Mouse (Mus musculus) hindbrain, embryonic 12.5 days (tissue): Measurements from ENCODE around the gene Timp2. TPM values are rescaled to one million over a fixed set of nuclear protein-coding genes. Genes with fewer than 3 reads are reported as not detected.

ENCODE experiments used
- ATAC-seq: fragments of 200-750 bp; cut with Nextera tagmentation; 2 replicates; pipeline ENCODE4 v1.8.0; 2017; ENCODE audit warnings: moderate TSS enrichment; ENCODE audit not compliant: low FRiP score
- H3K27ac ChIP-seq: fragments of 300-500 bp; sonication (generic); 2 replicates; pipeline ENCODE4 v1.5.1; 2016; ENCODE audit warnings: mild to moderate bottlenecking
- H3K27me3 ChIP-seq: fragments of 300-500 bp; sonication (generic); 2 replicates; pipeline ENCODE4 v1.6.1; 2016; ENCODE audit warnings: mild to moderate bottlenecking
- H3K36me3 ChIP-seq: fragments of 300-500 bp; sonication (generic); 2 replicates; pipeline ENCODE4 v1.6.1; 2016; ENCODE audit warnings: mild to moderate bottlenecking
- H3K4me1 ChIP-seq: fragments of 300-500 bp; sonication (generic); 2 replicates; pipeline ENCODE4 v1.6.1; 2016
- H3K4me2 ChIP-seq: fragments of 300-500 bp; sonication (generic); replicated peaks from 2 replicates; pipeline ENCODE4 v1.6.1; 2016; ENCODE audit warnings: mild to moderate bottlenecking
- H3K4me3 ChIP-seq: fragments of 300-500 bp; sonication (generic); 2 replicates; pipeline ENCODE4 v1.5.1; 2016; ENCODE audit warnings: mild to moderate bottlenecking
- H3K9ac ChIP-seq: fragments of 300-500 bp; sonication (generic); 2 replicates; pipeline ENCODE4 v1.6.1; 2016; ENCODE audit warnings: mild to moderate bottlenecking, moderate library complexity
- H3K9me3 ChIP-seq: fragments of 300-500 bp; sonication (generic); replicated peaks from 2 replicates; pipeline ENCODE4 v1.6.1; 2016; ENCODE audit warnings: mild to moderate bottlenecking
- WGBS: fragments of 180-500 bp; shearing (Covaris S2); methylation state at CpG from one replicate; pipeline ENCODE4 v1.1.7; 2016; 5-methylcytosine and 5-hydroxymethylcytosine counted together
- polyA plus RNA-seq: library from polyadenylated mRNA; unstranded; fragments of >200 nt; fragmentation: Nextera tagmentation; extraction: Ambion mirVana; gene quantifications from 2 replicates; pipeline ENCODE4 v1.2.1, GENCODE M21; 2016

Gene Timp2
- polyA plus RNA-seq, 1 experiment from 2014 or later = 66.2 TPM

- Histone ChIP-seq H3K9me3 (no peaks in the 10 kb centered on the region), H3K4me2 (no peak overlapping the region), H3K27ac (no peak overlapping the region), H3K36me3 (peaks cover 96% of the 10 kb centered on the region), H3K4me3 (no peak overlapping the region), H3K27me3 (no peaks in the 10 kb centered on the region), H3K9ac (no peak overlapping the region), H3K4me1 (no peaks in the 10 kb centered on the region)
- no peak for ATAC-seq
- 87% methylated on average over 7 of the region's 7 CpGs for WGBS
These were observed 79.2 kb downstream of the Timp2 start for GRCm38 (mm10) chr11:118276328-118276727.

DNA sequence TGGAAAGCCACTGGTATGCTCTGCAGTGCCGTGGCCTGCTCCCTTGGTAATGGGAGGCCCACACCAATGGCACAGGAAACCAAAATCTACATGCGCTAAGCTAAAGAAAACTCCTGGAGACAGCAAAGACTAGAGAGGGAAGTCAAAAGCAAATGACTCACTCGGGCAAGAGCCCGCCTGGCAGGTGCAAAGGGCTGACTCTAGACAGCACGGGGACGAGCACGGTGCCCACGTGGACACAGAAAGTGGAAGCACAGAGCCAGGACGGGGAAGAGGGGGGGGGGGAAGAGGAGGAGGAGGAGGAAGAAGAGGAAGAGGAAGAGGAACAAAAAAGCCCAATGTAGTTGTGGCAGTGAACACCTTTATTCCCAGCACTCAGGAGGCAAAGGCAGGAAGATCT, 80.4 kb downstream of the Timp2 start:
- 95% methylated on average over 9 of the region's 9 CpGs for WGBS
- Histone ChIP-seq H3K27ac (no peak overlapping the region), H3K9me3 (no peaks in the 10 kb centered on the region), H3K27me3 (no peaks in the 10 kb centered on the region), H3K4me3 (no peak overlapping the region), H3K4me2 (no peak overlapping the region), H3K4me1 (no peaks in the 10 kb centered on the region), H3K36me3 (peaks cover 97% of the 10 kb centered on the region), H3K9ac (no peak overlapping the region)
- ATAC-seq = no peak

DNA sequence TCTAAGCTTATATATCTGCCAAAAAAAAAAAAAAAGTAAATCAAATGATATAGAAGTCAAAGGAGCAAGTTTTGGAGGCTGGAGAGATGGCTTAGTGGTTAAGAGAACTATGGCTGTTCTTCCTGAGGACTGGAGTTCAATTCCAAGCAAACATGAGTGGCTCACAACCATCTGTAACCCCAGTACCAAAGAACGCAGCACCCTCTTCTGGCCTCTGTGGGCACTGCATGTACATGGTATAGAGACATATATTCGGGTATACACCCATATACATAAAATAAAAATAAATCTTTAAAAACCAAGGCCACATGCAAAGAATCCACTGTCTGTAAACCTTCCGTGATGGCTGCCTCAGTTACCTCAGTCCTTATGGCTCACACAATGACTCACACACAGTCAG, 85.7 kb downstream of the Timp2 start:
- Histone ChIP-seq H3K4me3 (no peak overlapping the region), H3K9me3 (no peaks in the 10 kb centered on the region), H3K27ac (no peak overlapping the region), H3K4me2 (no peak overlapping the region), H3K27me3 (no peaks in the 10 kb centered on the region), H3K9ac (no peak overlapping the region), H3K4me1 (no peaks in the 10 kb centered on the region), H3K36me3 (peaks cover 92% of the 10 kb centered on the region)
- no peak for ATAC-seq
- 95% methylated on average over 3 of the region's 3 CpGs for WGBS

GRCm38 (mm10) chr11:118266666-118267046, 88.9 kb downstream of the Timp2 start:
- Histone ChIP-seq H3K4me1 (no peaks in the 10 kb centered on the region), H3K36me3 (peaks cover 92% of the 10 kb centered on the region), H3K27me3 (no peaks in the 10 kb centered on the region), H3K4me3 (no peak overlapping the region), H3K9me3 (no peaks in the 10 kb centered on the region), H3K27ac (no peak overlapping the region), H3K4me2 (no peak overlapping the region), H3K9ac (no peak overlapping the region)
- ATAC-seq = no peak
- 86% methylated on average over 7 of the region's 7 CpGs for WGBS

GRCm38 (mm10) chr11:118266044-118266665, 89.4 kb downstream of the Timp2 start:
- 92% methylated on average over 10 of the region's 10 CpGs for WGBS
- H3K4me3 ChIP-seq = no peak overlapping the region

DNA sequence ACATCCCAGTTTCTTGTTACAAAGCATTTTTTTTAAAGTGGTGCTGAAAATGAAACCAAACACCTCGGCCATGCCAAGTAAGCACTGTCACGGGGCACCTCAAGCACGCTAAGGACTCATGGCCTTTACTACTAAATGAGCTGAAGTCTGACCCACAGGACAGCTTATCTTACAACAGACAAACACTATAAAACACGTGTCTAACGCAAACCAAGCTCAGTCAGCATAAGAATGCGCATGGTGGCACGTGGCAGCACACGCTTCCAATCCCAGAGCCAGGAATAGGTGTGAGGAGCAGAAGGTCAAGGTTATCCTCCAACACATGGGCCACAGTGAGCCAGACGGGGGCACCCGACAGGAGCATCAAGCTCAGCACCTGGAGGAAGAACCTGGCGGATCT, 89.9 kb downstream of the Timp2 start:
- Histone ChIP-seq H3K36me3 (peaks cover 94% of the 10 kb centered on the region), H3K9me3 (no peaks in the 10 kb centered on the region), H3K27ac (no peak overlapping the region), H3K4me1 (no peaks in the 10 kb centered on the region), H3K4me2 (no peak overlapping the region), H3K4me3 (no peak overlapping the region), H3K27me3 (no peaks in the 10 kb centered on the region), H3K9ac (no peak overlapping the region)
- WGBS = 95% methylated on average over 11 of the region's 11 CpGs
- no peak for ATAC-seq

More at GRCm38 (mm10) chr11:118266044-118266665, 89.4 kb downstream of the Timp2 start:
- H3K9ac ChIP-seq = no peak overlapping the region
- H3K4me2 ChIP-seq = no peak overlapping the region
- no peaks in the 10 kb centered on the region for H3K9me3 ChIP-seq
- H3K27ac ChIP-seq = no peak overlapping the region
- ATAC-seq = no peak
- H3K4me1 ChIP-seq = no peaks in the 10 kb centered on the region
- peaks cover 92% of the 10 kb centered on the region for H3K36me3 ChIP-seq
- H3K27me3 ChIP-seq = no peaks in the 10 kb centered on the region

- H3K36me3 ChIP-seq = peaks cover 96% of the 10 kb centered on the region
- no peak overlapping the region for H3K9ac ChIP-seq
- H3K27me3 ChIP-seq = no peaks in the 10 kb centered on the region
- no peaks in the 10 kb centered on the region for H3K4me1 ChIP-seq
- H3K4me2 ChIP-seq = no peak overlapping the region
- WGBS = 86% methylated on average over 5 of the region's 5 CpGs
- H3K9me3 ChIP-seq = no peaks in the 10 kb centered on the region
- no peak for ATAC-seq
- no peak overlapping the region for H3K4me3 ChIP-seq
- H3K27ac ChIP-seq = no peak overlapping the region
These were observed 92.4 kb downstream of the Timp2 start for GRCm38 (mm10) chr11:118263146-118263545.

- H3K36me3 ChIP-seq = peaks cover 92% of the 10 kb centered on the region
- H3K4me3 ChIP-seq = no peak overlapping the region
- H3K9ac ChIP-seq = no peak overlapping the region
- no peaks in the 10 kb centered on the region for H3K9me3 ChIP-seq
- H3K27ac ChIP-seq = no peak overlapping the region
- no peaks in the 10 kb centered on the region for H3K27me3 ChIP-seq
- no peaks in the 10 kb centered on the region for H3K4me1 ChIP-seq
- no peak overlapping the region for H3K4me2 ChIP-seq
- no peak for ATAC-seq
- 97% methylated on average over 8 of the region's 8 CpGs for WGBS
These were observed 95.5 kb downstream of the Timp2 start for GRCm38 (mm10) chr11:118260081-118260480.

GRCm38 (mm10) chr11:118259580-118259979, 96.0 kb downstream of the Timp2 start:
- no peak for ATAC-seq
- Histone ChIP-seq H3K36me3 (peaks cover 87% of the 10 kb centered on the region), H3K4me3 (no peak overlapping the region), H3K9ac (no peak overlapping the region), H3K9me3 (no peaks in the 10 kb centered on the region), H3K27me3 (no peaks in the 10 kb centered on the region), H3K4me1 (peaks cover 3% of the 10 kb centered on the region; the same call in 1 of the 2 replicates), H3K27ac (no peak overlapping the region), H3K4me2 (no peak overlapping the region)
- 95% methylated on average over 8 of the region's 8 CpGs for WGBS

DNA sequence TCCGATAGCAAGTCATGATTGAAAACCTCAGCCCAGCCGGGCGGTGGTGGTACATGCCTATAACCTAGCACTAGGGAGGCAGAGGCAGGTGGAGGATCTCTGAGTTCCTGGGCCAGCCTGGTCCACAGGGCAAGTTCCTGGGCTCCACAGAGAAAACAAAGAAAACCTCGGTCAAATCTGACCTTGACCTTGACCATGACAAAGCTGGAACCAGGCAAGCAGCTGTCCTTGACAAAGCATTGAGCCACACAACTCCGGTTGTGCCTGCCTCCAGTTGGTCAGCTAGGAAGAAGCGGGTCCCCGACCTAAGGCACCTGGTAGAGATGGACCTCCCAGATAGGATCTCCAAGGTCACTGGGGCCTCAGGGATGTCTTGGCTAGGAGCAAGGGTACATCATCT, 99.2 kb downstream of the Timp2 start:
- H3K36me3 ChIP-seq = peaks cover 55% of the 10 kb centered on the region
- H3K9ac ChIP-seq = no peak overlapping the region
- 92% methylated on average over 7 of the region's 7 CpGs for WGBS
- H3K4me1 ChIP-seq = peaks cover 12% of the 10 kb centered on the region
- H3K27ac ChIP-seq = no peak overlapping the region
- no peak overlapping the region for H3K4me3 ChIP-seq
- peaks cover 2% of the 10 kb centered on the region; the same call in 1 of the 2 replicates for H3K27me3 ChIP-seq
- ATAC-seq = no peak
- H3K9me3 ChIP-seq = no peaks in the 10 kb centered on the region
- no peak overlapping the region for H3K4me2 ChIP-seq

- Histone ChIP-seq H3K9me3 (no peaks in the 10 kb centered on the region), H3K4me3 (no peak overlapping the region), H3K36me3 (peaks cover 34% of the 10 kb centered on the region), H3K27ac (peak overlapping the region; percentile 36), H3K27me3 (peaks cover 2% of the 10 kb centered on the region; the same call in 1 of the 2 replicates), H3K9ac (no peak overlapping the region), H3K4me2 (no peak overlapping the region), H3K4me1 (peaks cover 12% of the 10 kb centered on the region)
- WGBS = 59% methylated on average over 15 of the region's 15 CpGs
- peak; percentile 66 for ATAC-seq
These were observed 101.2 kb downstream of the Timp2 start for GRCm38 (mm10) chr11:118254159-118254951.

DNA sequence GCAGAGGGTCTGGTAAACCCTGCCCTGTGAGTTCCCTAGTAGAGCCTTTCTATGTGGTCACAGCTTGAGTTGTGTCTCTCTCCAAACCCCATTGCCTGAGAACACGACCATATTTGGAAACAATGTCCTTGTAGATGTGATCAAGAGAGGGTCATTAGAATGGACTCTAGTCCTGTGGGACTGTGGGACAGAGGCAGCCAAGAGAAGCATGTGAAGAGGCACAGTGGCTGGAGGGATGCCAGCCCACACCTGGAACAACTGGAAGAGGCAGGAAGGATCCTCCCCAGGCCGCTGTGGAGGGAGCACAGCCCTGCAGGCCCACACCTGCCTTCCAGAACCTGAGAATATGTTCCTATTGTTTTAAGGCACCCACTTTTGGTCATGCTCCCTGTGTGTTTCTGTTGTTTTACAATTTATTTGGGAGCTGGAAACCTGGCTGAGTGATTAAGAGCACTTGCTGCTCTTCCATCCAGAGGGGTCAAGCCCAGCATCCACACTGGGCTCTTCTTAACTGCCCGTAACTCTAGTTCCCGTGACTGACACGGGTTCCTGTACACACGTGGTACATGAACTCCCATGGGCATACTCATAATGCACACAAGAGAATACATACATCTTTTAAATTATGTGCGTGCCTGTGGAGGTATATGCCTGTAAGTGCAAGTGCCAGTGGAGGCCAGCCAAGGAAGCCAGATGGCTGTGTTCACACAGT, 101.9 kb downstream of the Timp2 start:
- Histone ChIP-seq H3K27ac (no peak overlapping the region), H3K9me3 (no peaks in the 10 kb centered on the region), H3K4me1 (peaks cover 18% of the 10 kb centered on the region), H3K4me3 (no peak overlapping the region), H3K4me2 (no peak overlapping the region), H3K27me3 (peaks cover 2% of the 10 kb centered on the region; the same call in 1 of the 2 replicates), H3K36me3 (peaks cover 27% of the 10 kb centered on the region), H3K9ac (no peak overlapping the region)
- WGBS = 89% methylated on average over 7 of the region's 7 CpGs
- ATAC-seq = no peak
